Mouse (Mus musculus) T-helper 1 cell (primary cell): ENCODE results near the gene Phlpp1.

ENCODE experiments used
- in situ Hi-C: fragments of 300-600 bp; cut with MboI, MseI; formaldehyde crosslinking; loops from one replicate; pipeline ENCODE4 v1.15.1; 2025; ENCODE audit warnings: high pct_unique_total_duplicates

Phlpp1 gene

DNA sequence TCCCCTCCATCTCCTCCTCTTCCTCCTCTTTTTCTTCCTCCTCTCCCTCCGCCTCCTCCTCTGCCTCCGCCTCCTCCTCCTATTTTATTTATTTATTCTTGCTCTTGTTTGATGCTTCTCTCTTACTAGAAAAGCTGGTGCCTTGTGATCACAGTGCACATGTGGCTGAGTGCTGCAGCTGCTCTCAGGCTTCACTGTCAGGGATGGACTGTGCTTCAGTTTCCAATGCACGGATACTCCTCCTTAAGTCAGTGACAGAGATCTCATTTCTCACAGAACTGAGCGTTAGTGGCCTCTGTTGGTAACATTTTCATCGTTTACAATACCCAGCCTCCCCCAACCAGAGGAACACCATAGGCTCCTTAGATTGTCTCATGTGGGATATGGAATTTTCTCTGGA is 215.0 kb downstream of the Phlpp1 start:
- in situ Hi-C loops, result no loop called here

DNA sequence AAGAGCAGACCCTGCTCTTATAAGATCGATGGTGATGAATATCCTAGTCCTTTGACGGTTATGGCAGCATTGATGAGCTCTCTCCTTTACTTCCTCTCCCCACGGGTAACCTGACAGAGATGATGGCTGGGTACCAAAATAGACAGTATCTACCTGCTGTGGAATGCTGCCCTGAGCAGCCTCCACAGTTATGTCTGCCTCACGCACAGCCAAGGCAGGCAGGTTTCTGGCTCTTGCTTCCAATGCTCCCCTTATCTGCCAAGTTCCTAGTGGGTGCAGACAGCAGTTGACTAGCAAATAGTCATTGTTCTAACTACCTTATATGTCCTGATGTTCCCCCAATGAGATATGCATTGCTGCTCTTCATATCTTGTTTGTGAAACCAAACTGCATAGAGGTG is 215.7 kb downstream of the Phlpp1 start:
- in situ Hi-C loops, result no loop called here

DNA sequence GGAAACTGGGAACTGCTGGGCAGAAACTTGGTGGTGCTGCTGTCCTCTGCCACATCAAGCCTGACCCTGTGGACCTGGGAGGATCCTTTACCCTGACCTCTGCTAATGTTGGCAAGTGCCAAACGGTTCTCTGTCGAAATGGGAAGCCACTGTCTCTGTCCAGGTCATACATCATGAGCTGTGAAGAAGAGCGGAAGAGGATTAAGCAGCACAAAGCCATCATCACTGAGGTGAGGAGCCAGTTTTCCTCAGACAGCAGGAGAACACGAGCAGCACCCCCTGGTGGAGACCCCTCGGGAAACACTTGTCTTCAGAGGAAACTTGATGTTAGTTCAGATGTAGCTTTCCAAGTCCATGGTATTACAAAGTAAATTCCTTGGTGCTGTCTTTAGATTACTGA is 218.1 kb downstream of the Phlpp1 start:
- in situ Hi-C loops, result loop anchor here (5.0 kb wide), 1 partner anchor 222 kb away; no protein-coding TSS in a partner anchor

DNA sequence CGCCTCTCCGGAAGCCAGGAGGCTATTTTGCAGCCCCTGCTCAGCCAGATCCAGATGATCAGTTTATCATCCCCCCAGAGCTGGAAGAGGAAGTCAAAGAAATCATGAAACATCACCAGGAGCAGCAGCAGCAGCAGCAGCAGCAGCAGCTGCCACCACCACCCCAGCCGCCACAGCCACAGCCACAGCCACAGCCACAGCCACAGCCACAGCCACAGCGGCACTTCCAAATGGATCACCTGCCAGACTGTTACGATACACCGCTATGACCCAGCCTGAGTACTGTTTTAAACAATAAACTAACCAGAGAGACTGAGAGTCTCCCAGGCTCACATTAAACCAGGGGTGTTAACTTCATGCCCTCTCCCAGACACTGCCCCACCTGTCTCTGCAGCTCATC is 221.5 kb downstream of the Phlpp1 start:
- in situ Hi-C loops, result loop anchor here (5.0 kb wide), 1 partner anchor 226 kb away; no protein-coding TSS in a partner anchor

DNA sequence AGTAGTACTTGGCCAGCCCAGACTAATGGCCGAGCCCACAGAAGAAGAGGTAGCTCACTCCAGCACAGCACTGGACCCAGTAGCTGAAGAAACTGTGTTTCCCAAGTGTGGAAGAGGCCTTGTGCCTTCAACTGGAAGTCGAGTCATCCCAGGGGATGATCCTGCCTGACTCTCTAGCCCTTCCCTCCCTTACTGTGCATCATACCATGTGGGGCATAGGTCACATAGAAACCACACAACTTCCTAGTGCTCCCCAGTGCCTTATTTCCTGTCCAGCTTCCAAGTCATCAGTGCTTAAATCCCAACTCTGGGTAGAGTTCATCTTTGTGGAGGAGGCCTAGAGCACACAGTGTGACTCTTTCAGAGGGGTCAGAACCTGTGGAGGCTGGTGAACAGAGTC is 223.1 kb downstream of the Phlpp1 start:
- in situ Hi-C loops, result loop anchor here (5.0 kb wide), 3 partner anchors 227 to 497 kb away; no protein-coding TSS in a partner anchor

DNA sequence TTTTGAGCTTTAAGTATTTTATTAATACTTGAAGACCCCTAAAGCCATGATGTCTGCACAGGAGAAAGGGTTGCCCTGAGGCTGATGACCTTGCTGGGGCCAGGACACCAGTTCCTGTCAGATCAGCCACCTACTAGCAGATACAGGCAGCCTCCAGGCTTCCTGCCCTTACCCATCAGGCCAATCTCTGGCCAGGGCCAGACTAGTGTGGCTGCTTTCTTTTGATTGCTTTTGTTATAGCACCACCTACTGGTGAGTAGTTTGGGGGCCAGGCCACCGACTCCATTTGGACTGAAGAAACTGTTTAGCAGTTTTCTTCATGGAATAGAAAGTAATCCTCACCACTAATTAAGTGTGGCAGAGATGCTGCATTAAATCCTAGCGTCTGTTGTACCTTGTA is 223.9 kb downstream of the Phlpp1 start:
- in situ Hi-C loops, result loop anchor here (5.0 kb wide), 2 partner anchors 323 to 498 kb away; no protein-coding TSS in a partner anchor

DNA sequence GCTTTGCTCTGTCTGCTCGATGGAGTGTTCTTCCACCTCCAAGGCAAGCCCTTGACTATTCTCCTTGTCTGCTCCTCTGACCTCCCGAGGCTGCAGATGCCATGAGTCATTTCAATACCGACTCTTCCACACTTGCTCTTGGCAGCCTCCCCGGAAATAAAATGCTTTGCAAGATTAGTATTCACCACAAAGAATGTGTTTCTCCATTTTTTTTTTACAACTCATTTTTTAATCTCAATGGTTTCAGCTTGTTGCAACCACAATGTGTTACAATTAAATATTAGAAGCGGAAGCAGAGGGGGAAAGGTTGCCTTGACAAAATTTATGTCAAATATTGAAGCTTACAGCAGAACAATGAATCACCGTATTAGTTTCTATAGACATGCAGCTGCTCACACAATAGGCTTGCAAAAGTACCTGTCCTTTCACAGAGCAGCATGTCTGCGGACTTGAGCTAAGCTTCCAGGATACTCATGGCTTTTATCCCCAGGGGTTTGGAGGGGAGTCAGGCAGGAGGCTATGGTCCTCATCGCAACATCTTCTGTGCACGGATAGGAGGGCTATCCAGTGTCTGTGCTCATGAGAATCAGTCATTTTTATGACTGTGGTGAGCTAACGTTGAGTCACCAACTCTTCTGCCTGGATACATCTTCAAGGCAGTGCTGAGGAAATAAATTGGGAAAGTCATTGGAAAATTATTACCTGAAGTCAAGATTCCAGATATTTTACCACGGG is 229.5 kb downstream of the Phlpp1 start:
- in situ Hi-C loops, result no loop called here

DNA sequence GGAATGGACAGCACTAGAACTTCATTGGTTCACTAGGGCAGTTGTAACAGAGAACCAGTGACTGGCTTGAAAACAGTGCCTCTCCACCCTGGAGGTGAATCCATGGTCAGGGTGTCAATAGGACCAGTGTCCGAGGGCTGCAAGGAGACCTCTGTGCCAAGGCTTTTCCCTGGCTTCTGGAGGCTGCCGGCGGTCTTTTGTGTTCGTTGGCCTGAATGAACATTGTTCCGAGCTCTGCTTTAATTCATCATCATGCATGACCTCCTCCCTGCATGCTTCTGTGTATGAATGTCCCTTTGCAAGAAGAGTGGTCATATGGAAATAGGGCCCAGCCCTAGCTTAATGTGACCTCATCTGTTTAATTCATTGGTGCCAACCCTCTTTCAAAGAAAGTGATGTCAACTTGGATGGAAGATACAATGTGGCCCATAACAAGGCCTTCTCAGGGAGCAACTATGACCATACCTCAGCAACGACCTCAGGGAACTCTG is 231.5 kb downstream of the Phlpp1 start:
- in situ Hi-C loops, result no loop called here

DNA sequence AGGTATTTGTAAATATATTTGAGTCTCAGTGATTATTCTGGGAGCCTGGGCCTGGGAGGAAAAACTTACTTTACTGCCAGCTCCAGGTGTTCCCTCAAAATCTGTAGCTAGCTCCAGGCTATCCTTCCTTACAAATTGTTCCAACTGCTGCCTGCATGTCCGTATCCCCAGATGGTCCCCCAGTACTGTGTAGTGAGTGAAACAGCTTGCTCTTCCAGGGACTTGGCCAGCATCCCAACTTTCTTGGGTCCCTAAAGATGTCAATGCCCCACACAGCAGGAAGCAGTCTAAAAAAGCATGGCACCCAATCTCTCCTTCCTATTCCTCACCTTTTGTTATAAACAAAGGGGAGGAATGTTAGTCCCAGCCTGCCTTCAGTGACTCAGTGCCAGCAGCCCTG is 235.3 kb downstream of the Phlpp1 start:
- in situ Hi-C loops, result no loop called here

DNA sequence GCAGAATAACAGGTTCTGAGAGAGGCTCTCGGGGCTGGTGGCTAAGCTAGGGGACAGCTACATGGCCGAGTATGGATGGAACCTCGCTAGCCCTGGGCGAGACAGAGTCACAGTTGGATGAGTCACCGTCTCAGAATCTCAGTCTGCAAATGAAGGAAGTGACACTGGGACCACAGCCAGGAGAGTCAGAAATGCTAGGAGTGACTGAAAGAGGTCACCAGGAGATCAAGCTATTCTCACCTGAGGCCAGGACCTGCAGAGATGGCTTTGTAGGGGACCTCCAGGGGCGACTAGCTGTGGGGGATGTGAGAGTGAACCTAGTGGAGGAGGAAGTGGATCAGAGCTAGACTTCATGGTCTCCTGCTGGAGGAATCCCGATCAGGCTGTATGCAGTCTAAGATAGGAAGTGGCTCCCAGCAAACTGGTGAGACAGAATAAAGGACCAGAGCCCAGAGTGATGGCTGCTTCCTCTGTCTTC is 236.4 kb downstream of the Phlpp1 start:
- in situ Hi-C loops, result no loop called here

DNA sequence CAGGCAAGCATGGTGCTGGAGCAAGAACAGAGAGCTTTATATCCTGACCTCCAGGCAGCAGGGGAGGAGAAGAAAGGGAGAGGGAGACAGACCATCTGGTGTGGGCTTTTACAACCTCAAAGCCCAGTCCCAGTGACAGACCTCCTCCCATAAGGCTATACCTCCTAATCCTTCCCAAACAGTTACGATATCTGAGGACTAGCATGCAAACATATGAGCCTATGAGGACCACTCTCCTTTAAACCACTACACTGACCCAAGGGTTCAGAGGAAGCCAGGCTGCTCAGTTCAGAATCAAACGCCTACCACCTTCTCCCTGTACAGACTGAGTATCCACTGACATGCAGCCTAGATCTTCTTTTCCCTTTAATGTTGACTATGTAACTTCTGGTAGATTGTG is 239.3 kb downstream of the Phlpp1 start:
- in situ Hi-C loops, result no loop called here

DNA sequence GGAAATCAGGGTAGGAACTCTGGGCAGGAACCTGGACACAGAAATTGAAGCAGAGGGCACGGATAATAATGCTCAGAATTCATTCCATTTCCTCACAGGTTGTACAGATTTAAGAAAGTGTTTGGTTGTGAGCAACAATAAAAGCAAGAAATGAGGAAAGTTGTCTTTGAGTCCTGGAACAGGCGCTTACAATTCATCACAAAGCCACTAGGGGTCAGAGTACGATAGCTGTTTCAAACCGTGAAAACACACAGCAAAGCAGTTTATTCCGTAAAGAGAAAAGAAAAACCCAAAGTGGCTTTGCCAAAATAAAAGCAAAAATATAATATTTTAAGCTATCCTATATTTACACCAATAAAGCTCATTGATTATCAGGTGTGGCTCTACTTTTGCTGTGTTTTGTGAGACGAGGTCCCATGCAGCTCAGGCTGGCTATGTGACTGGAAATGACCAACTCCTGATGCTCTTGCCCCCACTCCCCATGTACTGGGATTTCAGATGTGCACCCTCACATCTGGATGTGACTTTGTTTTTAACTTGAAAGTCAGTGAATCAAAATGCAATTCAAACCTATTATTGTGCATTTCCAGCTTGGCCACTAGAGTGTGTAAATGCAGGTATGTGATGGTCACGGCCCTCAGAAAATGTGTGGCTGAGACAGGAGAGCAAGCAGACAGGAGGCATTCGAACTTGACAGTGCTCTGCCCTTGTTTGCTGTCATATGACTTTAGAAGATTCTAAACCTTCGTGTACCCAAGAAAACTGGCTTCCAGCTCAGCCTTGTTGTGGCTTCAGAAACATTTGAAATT is 253.8 kb downstream of the Phlpp1 start:
- in situ Hi-C loops, result loop anchor here (5.0 kb wide), 1 partner anchor 317 kb away; no protein-coding TSS in a partner anchor

DNA sequence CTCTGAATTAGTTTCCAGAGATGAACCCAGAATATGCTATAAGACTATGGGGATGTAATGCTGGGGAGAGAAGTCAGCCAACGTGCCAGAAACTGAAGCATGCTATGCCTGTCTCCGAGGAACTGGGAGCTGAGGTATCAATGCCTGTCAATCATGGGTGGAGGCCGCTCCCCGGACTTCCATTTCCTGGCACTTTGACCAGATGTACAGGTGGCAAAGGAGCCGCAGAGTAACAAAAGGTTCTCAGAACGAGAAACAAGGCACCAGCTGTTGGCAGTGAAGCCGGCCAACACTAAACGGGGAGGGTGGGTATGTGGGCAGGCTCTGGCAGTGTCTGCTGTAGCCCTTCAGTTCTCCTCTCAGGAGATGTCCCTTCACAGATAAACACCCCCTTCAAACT is 256.6 kb downstream of the Phlpp1 start:
- in situ Hi-C loops, result loop anchor here (5.0 kb wide), 1 partner anchor 314 kb away; no protein-coding TSS in a partner anchor

DNA sequence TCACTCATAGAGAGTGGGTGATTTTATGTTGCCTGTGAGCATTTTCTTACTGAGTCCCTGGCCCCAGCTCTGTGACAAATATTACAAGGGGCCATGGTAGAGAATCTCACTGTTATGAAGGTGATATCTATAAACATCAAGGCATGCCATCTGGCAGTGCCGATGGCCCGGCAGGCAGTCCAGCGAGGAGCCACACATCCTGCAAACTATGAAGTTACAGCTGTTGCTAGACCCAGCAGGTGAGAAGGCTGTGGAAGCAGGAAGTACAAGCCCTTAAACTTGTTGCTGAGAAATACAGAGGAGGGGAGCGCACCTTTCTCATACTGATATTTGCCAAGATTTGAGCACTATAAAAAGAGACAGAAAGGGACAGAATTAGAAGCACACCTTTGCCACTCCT is 257.0 kb downstream of the Phlpp1 start:
- in situ Hi-C loops, result loop anchor here (5.0 kb wide), 1 partner anchor 314 kb away; no protein-coding TSS in a partner anchor

DNA sequence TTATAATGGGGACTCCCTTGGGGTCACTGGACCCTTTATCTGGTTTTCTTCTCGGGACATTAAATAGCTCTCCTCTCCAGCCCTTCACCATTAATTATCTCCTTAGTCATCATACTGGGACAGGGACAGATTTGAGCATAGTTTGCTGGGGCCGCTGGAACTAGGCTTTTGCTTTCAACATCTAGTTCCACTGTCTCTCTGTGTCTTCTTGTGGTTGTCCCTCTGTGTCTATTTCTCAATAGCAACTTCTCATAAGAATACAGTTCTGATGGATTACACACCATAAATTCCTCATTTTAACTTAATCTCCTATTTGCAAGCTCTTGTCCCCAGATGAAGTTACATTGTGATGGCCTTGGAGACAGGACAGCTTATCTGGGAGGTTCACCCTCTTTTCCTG is 262.0 kb downstream of the Phlpp1 start:
- in situ Hi-C loops, result no loop called here
